Mouse (Mus musculus): Measurements from ENCODE around the gene Clhc1. TPM values are rescaled to one million over a fixed set of nuclear protein-coding genes. Genes with fewer than 3 reads are reported as not detected.
"Not testable (repeated sequence)": the region's sequence is repeated elsewhere in the genome, so short reads cannot be mapped to it uniquely, and the experiment has no call there.

The Clhc1 gene
- polyA plus RNA-seq, 1 experiment from 2014 or later = 0.28 TPM

DNA sequence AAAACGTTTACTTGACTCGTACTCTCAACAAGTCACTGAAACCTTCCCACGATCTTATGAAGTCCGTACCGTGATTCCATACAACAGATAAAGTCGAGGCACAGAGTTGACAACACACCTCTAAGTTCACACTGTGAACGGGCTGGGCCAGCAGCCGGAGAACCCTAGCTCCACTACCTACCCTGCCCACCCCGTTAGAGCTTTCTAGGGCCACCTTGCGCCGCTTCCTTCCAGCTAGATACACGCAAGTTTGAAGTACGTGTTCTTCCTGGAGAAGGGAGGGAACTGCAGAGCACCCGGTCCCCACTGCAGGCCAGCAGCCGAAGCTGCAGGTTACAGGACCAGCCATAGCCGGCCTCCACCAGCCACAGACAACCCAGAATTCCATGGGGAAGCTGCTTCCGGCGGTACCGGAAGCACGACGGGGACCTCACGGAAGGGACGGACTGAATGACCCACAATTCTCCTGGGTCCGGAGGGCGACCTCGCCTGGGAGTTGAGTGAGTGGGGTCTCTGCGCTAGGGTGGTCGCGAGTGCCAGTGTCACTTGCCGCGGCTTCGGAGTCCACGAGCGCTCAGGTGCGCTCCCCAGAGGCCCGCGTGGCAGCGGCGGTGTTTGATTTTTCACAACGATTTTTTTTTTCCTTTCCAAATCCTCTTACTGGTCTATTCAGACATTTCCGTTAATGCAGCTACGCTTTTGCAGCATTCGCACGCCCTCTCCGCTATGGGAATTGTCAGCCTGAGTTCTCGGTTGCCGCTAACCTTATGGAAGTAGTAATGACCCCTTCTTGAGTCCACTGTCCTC lies 21.6 kb upstream of the Clhc1 start, which contains the start of gene Mtif2:
Gene Mtif2, plus strand, starts transcription at position 421 of the 807 bp plus-strand sequence.
- DNase-seq (ENCODE audit: low spot score) = peak; percentile 94
- 3% methylated on average over 47 of the region's 47 CpGs for WGBS
- Histone ChIP-seq H3K4me2 (ENCODE audit: low read length) (peak within 1 kb of the TSS; percentile 87), H3K27ac (ENCODE audit: low read depth) (peak within 1 kb of the TSS; percentile 77), H3K27me3 (replicated peaks; ENCODE audit: control insufficient read depth, insufficient read depth, low read length) (no peaks in the 10 kb centered on the region), H3K9ac (ENCODE audit: low read length) (peak within 1 kb of the TSS; percentile 81), H3K36me3 (ENCODE audit: control insufficient read depth, insufficient read depth, low read length) (peaks cover 14% of the 10 kb centered on the region), H3K9me3 (ENCODE audit: control insufficient read depth, low read length) (no peaks in the 10 kb centered on the region), H3K4me3 (ENCODE audit: low read depth, low read length) (peak within 1 kb of the TSS; percentile 85), H3K4me1 (replicated peaks; ENCODE audit: control insufficient read depth, insufficient read depth, low read length) (peaks cover 4% of the 10 kb centered on the region; the same call in 1 of the 2 replicates)
- peak; percentile 95 for ATAC-seq (replicated peaks; ENCODE audit: low FRiP score, low TSS enrichment, low read depth)

- Histone ChIP-seq H3K9ac (ENCODE audit: low read length) (no peak overlapping the region), H3K4me2 (ENCODE audit: low read length) (no peak overlapping the region), H3K4me1 (replicated peaks; ENCODE audit: control insufficient read depth, insufficient read depth, low read length) (no peaks in the 10 kb centered on the region), H3K9me3 (ENCODE audit: control insufficient read depth, low read length) (no peaks in the 10 kb centered on the region), H3K27me3 (replicated peaks; ENCODE audit: control insufficient read depth, insufficient read depth, low read length) (no peaks in the 10 kb centered on the region), H3K27ac (ENCODE audit: low read depth) (no peak overlapping the region), H3K4me3 (ENCODE audit: low read depth, low read length) (no peak overlapping the region), H3K36me3 (ENCODE audit: control insufficient read depth, insufficient read depth, low read length) (peaks cover 73% of the 10 kb centered on the region)
- DNase-seq (ENCODE audit: low spot score) (no peak), ATAC-seq (replicated peaks; ENCODE audit: low FRiP score, low TSS enrichment, low read depth) (no peak)
- WGBS = 97% methylated on average over 1 of the region's 1 CpGs
Observed at GRCm38 (mm10) chr11:29538201-29538600, 9.5 kb upstream of the Clhc1 start.

DNA sequence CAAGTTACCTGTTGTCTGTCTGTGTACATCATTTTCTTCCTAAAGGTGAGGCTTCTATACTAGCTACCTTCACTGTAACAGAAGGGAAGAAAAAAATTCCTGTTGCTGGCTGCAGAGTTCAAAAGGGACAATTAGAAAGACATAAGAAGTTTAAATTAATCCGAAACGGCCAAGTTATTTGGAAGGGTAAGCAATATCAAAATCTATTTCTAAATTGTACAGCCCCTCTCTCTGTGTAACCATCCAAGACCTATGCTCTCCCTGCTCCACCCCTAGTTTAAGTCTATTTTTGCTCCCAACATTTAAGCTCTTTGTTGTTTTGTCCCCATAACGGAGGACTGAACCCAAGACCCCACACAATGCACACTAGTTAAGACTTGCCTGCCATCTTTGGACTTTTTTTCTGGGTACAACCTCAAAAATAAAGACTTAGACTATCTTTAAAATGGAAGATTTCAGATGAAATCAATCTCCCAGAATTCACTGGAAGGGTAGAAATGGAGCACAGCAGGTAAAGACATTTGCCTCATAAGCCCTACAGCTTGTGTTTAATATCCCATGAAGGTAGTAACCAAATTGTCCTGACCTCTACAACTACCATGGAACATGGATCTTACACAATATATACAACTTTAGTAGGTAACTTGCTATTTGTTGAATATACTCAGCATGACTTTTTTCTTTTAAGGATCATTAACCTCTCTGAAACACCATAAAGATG lies 3.4 kb upstream of the Clhc1 start:
- H3K4me2 ChIP-seq (ENCODE audit: low read length) = no peak overlapping the region
- no peaks in the 10 kb centered on the region for H3K27me3 ChIP-seq (replicated peaks; ENCODE audit: control insufficient read depth, insufficient read depth, low read length)
- no peak for ATAC-seq (replicated peaks; ENCODE audit: low FRiP score, low TSS enrichment, low read depth)
- no peaks in the 10 kb centered on the region for H3K4me1 ChIP-seq (replicated peaks; ENCODE audit: control insufficient read depth, insufficient read depth, low read length)
- H3K27ac ChIP-seq (ENCODE audit: low read depth) = no peak overlapping the region
- no peak overlapping the region for H3K4me3 ChIP-seq (ENCODE audit: low read depth, low read length)
- no peak for DNase-seq (ENCODE audit: low spot score)
- WGBS = 86% methylated on average over 3 of the region's 3 CpGs
- H3K36me3 ChIP-seq (ENCODE audit: control insufficient read depth, insufficient read depth, low read length) = peaks cover 61% of the 10 kb centered on the region
- no peak overlapping the region for H3K9ac ChIP-seq (ENCODE audit: low read length)
- H3K9me3 ChIP-seq (ENCODE audit: control insufficient read depth, low read length) = no peaks in the 10 kb centered on the region

- H3K27me3 ChIP-seq (replicated peaks; ENCODE audit: control insufficient read depth, insufficient read depth, low read length); H3K9ac ChIP-seq (ENCODE audit: low read length); H3K4me1 ChIP-seq (replicated peaks; ENCODE audit: control insufficient read depth, insufficient read depth, low read length); H3K9me3 ChIP-seq (ENCODE audit: control insufficient read depth, low read length); H3K4me2 ChIP-seq (ENCODE audit: low read length); DNase-seq (ENCODE audit: low spot score); H3K27ac ChIP-seq (ENCODE audit: low read depth); H3K4me3 ChIP-seq (ENCODE audit: low read depth, low read length); ATAC-seq (replicated peaks; ENCODE audit: low FRiP score, low TSS enrichment, low read depth): not testable (repeated sequence)
- WGBS = 87% methylated on average over 4 of the region's 4 CpGs
- H3K36me3 ChIP-seq (ENCODE audit: control insufficient read depth, insufficient read depth, low read length) = peaks cover 55% of the 10 kb centered on the region
Observed at GRCm38 (mm10) chr11:29545150-29545752, 2.5 kb upstream of the Clhc1 start.

- not testable (repeated sequence) for ATAC-seq (replicated peaks; ENCODE audit: low FRiP score, low TSS enrichment, low read depth); H3K9ac ChIP-seq (ENCODE audit: low read length); H3K27ac ChIP-seq (ENCODE audit: low read depth); H3K9me3 ChIP-seq (ENCODE audit: control insufficient read depth, low read length); H3K4me1 ChIP-seq (replicated peaks; ENCODE audit: control insufficient read depth, insufficient read depth, low read length); H3K27me3 ChIP-seq (replicated peaks; ENCODE audit: control insufficient read depth, insufficient read depth, low read length); DNase-seq (ENCODE audit: low spot score)
- Histone ChIP-seq H3K4me3 (ENCODE audit: low read depth, low read length) (peak overlapping the region; percentile 96; the same call in 1 of the 2 replicates), H3K36me3 (ENCODE audit: control insufficient read depth, insufficient read depth, low read length) (peaks cover 46% of the 10 kb centered on the region), H3K4me2 (ENCODE audit: low read length) (peak overlapping the region; percentile 78)
- WGBS = 97% methylated on average over 2 of the region's 2 CpGs
Observed at GRCm38 (mm10) chr11:29546297-29546696, 1.5 kb upstream of the Clhc1 start.

GRCm38 (mm10) chr11:29546762-29547161 lies 988 bp upstream of the Clhc1 start:
- H3K27me3 ChIP-seq (replicated peaks; ENCODE audit: control insufficient read depth, insufficient read depth, low read length) = no peaks in the 10 kb centered on the region
- DNase-seq (ENCODE audit: low spot score) (no peak), ATAC-seq (replicated peaks; ENCODE audit: low FRiP score, low TSS enrichment, low read depth) (no peak)
- peak overlapping the region; percentile 96 for H3K9ac ChIP-seq (ENCODE audit: low read length)
- no peaks in the 10 kb centered on the region for H3K4me1 ChIP-seq (replicated peaks; ENCODE audit: control insufficient read depth, insufficient read depth, low read length)
- H3K4me2 ChIP-seq (ENCODE audit: low read length) = peak overlapping the region; percentile 78
- peaks cover 41% of the 10 kb centered on the region for H3K36me3 ChIP-seq (ENCODE audit: control insufficient read depth, insufficient read depth, low read length)
- 21% methylated on average over 2 of the region's 2 CpGs for WGBS
- peak overlapping the region; percentile 96 for H3K4me3 ChIP-seq (ENCODE audit: low read depth, low read length)
- H3K27ac ChIP-seq (ENCODE audit: low read depth) = peak overlapping the region; percentile 76; the same call in 1 of the 2 replicates
- H3K9me3 ChIP-seq (ENCODE audit: control insufficient read depth, low read length) = no peaks in the 10 kb centered on the region

DNA sequence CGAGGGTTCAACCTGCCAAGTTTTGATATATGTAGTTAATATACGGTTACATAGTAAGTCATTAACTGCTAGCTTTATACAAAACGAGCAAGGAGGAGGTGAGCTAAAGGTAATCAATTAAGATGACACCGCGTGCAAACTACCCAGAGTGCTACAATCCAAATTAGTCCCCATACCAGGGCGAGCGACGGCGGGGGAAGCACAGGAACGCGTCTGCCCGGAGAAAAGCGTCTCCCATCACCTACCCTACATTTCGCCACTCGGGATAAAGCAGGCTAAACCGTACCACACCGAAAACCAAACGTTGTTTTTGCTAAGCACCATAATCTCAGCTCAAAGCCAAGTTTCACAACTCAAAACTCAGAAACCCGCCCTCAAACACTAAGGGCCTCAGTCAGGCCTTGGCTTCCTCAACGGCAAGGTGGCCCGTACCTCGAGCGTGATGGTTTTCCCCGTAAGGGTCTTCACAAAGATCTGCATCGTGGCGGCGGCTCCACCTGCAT lies 450 bp upstream of the Clhc1 start:
- WGBS = under 1% methylated on average over 27 of the region's 27 CpGs
- ATAC-seq (replicated peaks; ENCODE audit: low FRiP score, low TSS enrichment, low read depth) (peak; percentile 47; the same call in 1 of the 2 replicates), DNase-seq (ENCODE audit: low spot score) (no peak)
- Histone ChIP-seq H3K36me3 (ENCODE audit: control insufficient read depth, insufficient read depth, low read length) (peaks cover 36% of the 10 kb centered on the region), H3K4me2 (ENCODE audit: low read length) (peak overlapping the region; percentile 78), H3K9ac (ENCODE audit: low read length) (peak overlapping the region; percentile 96), H3K27me3 (replicated peaks; ENCODE audit: control insufficient read depth, insufficient read depth, low read length) (no peaks in the 10 kb centered on the region), H3K27ac (ENCODE audit: low read depth) (peak overlapping the region; percentile 76), H3K4me1 (replicated peaks; ENCODE audit: control insufficient read depth, insufficient read depth, low read length) (no peaks in the 10 kb centered on the region), H3K9me3 (ENCODE audit: control insufficient read depth, low read length) (no peaks in the 10 kb centered on the region), H3K4me3 (ENCODE audit: low read depth, low read length) (peak overlapping the region; percentile 96)
